Mouse (Mus musculus) hindbrain, embryonic 14.5 days (tissue): ENCODE data around the gene Lpar1. TPM values are rescaled to one million over a fixed set of nuclear protein-coding genes. Genes with fewer than 3 reads are reported as not detected.

Source experiments
- ATAC-seq: fragments of 200-750 bp; cut with Nextera tagmentation; 2 replicates; pipeline ENCODE4 v1.8.0; 2017; ENCODE audit warnings: moderate number of reproducible peaks, mild to moderate bottlenecking, moderate TSS enrichment, moderate library complexity; ENCODE audit not compliant: low FRiP score
- DNase-seq: peaks from one replicate; pipeline ENCODE4 v3.0.0-alpha.2; 2015; ENCODE audit warnings: low spot score
- H3K27ac ChIP-seq: fragments of 300-500 bp; sonication (generic); 2 replicates; pipeline ENCODE4 v1.5.1; 2014; ENCODE audit warnings: mild to moderate bottlenecking, moderate library complexity
- H3K27me3 ChIP-seq: fragments of 300-500 bp; sonication (generic); 2 replicates; pipeline ENCODE4 v1.6.1; 2014; ENCODE audit warnings: mild to moderate bottlenecking, low read length, mixed read lengths; ENCODE audit not compliant: control insufficient read depth, insufficient read depth
- H3K36me3 ChIP-seq: fragments of 300-500 bp; sonication (generic); replicated peaks from 2 replicates; pipeline ENCODE4 v1.6.1; 2014; ENCODE audit not compliant: control insufficient read depth, insufficient read depth
- H3K4me1 ChIP-seq: fragments of 300-500 bp; sonication (generic); replicated peaks from 2 replicates; pipeline ENCODE4 v1.6.1; 2014; ENCODE audit warnings: antibody characterized with exemption, low read length, mixed read lengths; ENCODE audit not compliant: control insufficient read depth, insufficient read depth
- H3K4me2 ChIP-seq: fragments of 300-500 bp; sonication (generic); replicated peaks from 2 replicates; pipeline ENCODE4 v1.6.1; 2014; ENCODE audit warnings: mild to moderate bottlenecking, moderate library complexity
- H3K4me3 ChIP-seq: fragments of 300-500 bp; sonication (generic); replicated peaks from 2 replicates; pipeline ENCODE4 v1.5.1; 2014; ENCODE audit warnings: mild to moderate bottlenecking, low read length
- H3K9ac ChIP-seq: fragments of 300-500 bp; sonication (generic); 2 replicates; pipeline ENCODE4 v1.6.1; 2014
- H3K9me3 ChIP-seq: fragments of 300-500 bp; sonication (generic); 2 replicates; pipeline ENCODE4 v1.6.1; 2016; ENCODE audit warnings: low read length; ENCODE audit not compliant: control insufficient read depth
- WGBS: fragments of 180-500 bp; shearing (Covaris S2); extraction: QIAGEN DNeasy Blood & Tissue Kit; methylation state at CpG from one replicate; pipeline ENCODE4 v1.1.7; 2014; 5-methylcytosine and 5-hydroxymethylcytosine counted together
- polyA plus RNA-seq: library from polyadenylated mRNA; unstranded; fragments of >200 nt; fragmentation: Nextera tagmentation; extraction: Ambion mirVana; gene quantifications from 2 replicates; pipeline ENCODE4 v1.2.1, GENCODE M21; 2014

Gene Lpar1
- polyA plus RNA-seq, 1 experiment from 2014 or later, result 17.5 TPM

DNA sequence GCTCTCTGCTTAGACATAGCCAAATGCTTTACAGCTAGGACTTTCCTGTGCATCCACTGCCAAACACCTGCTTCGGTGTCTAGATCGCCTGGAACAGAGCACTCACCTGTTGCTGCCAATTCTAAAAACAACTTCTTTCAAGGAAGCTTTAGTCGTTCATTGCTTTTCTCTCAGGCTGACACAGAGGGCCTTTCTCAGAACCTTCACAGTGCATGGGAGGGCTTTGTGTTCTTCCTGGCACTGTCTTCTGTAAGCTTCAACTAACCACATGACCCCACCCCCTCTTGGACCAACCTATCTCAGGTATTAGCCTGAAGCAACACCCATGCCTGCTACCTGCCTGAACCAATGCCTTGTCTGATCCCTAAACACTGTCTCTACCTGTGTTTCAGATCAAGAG lies 15.0 kb downstream of the Lpar1 start:
- DNase-seq, result no peak
- H3K4me2 ChIP-seq, result no peak overlapping the region
- H3K36me3 ChIP-seq, result no peaks in the 10 kb centered on the region
- no peaks in the 10 kb centered on the region for H3K9me3 ChIP-seq
- peaks cover 10% of the 10 kb centered on the region; the same call in 1 of the 2 replicates for H3K4me1 ChIP-seq
- H3K27ac ChIP-seq, result no peak overlapping the region
- whole genome bisulfite sequencing, result 92% methylated on average over 3 of the region's 3 CpGs
- no peak overlapping the region for H3K9ac ChIP-seq
- no peak overlapping the region for H3K4me3 ChIP-seq
- no peak for ATAC-seq
- H3K27me3 ChIP-seq, result no peaks in the 10 kb centered on the region

DNA sequence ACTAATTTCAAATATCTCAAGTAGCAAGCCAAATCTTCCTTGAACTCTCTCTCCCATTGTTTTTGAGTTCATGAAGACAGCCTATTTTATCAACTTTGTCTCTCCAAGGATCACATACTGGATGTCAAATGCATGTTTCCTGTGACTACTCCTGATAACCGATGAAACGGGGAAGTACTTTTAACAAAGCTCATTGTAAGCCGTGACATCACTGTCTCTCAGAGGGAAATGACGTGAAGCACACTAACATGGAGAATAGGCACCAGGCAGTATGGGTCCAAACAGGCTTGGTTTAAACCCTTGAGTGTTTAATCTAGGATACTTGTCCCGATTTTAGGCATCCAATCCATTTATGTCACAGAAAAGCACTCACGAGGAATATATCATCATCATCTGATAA lies 17.9 kb downstream of the Lpar1 start:
- Histone ChIP-seq H3K27me3 (no peaks in the 10 kb centered on the region), H3K36me3 (no peaks in the 10 kb centered on the region), H3K9me3 (no peaks in the 10 kb centered on the region), H3K27ac (no peak overlapping the region), H3K4me2 (no peak overlapping the region), H3K9ac (no peak overlapping the region), H3K4me3 (no peak overlapping the region), H3K4me1 (peaks cover 10% of the 10 kb centered on the region; the same call in 1 of the 2 replicates)
- DNase-seq (no peak), ATAC-seq (no peak)
- WGBS, result 96% methylated on average over 6 of the region's 6 CpGs

DNA sequence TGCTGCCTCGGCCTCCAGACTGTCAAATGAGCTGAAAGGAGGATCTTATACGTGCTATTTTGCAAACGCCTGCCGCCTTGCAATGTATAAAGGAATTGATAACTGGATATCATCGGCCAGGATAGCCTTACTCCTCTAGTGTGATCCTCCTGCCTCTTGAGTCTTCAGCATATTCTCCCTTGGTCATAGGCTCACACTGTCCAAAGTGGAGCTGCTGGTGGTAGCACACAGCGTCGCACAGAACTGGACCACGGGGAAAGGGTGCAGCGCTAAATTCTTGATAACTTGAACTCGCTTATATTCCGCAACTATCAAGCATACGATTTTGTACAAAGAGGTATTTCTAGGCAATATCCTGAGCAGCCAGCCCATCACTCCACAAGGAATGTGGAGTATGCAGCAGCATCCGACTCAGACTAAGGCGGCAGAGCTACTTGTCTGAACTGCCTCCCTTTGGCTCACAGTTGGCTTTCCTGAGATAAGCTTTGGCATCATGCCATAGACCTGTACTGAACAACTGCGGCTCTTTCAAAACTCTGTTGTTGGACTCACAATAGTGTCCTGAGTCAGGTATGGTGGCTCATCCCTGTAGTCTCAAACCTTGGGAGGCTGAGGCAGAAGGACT lies 18.9 kb downstream of the Lpar1 start:
- Histone ChIP-seq H3K27ac (no peak overlapping the region), H3K4me2 (no peak overlapping the region), H3K4me3 (no peak overlapping the region), H3K4me1 (peaks cover 10% of the 10 kb centered on the region; the same call in 1 of the 2 replicates), H3K36me3 (no peaks in the 10 kb centered on the region), H3K9ac (no peak overlapping the region), H3K27me3 (no peaks in the 10 kb centered on the region), H3K9me3 (no peaks in the 10 kb centered on the region)
- WGBS, result 83% methylated on average over 15 of the region's 15 CpGs
- no peak for ATAC-seq
- DNase-seq, result no peak

GRCm38 (mm10) chr4:58534141-58534571 lies 19.5 kb downstream of the Lpar1 start:
- H3K27me3 ChIP-seq, result no peaks in the 10 kb centered on the region
- no peak overlapping the region for H3K4me3 ChIP-seq
- ATAC-seq (no peak), DNase-seq (no peak)
- H3K9me3 ChIP-seq, result no peaks in the 10 kb centered on the region
- peaks cover 10% of the 10 kb centered on the region; the same call in 1 of the 2 replicates for H3K4me1 ChIP-seq
- peak overlapping the region; percentile 31 for H3K4me2 ChIP-seq
- H3K27ac ChIP-seq, result no peak overlapping the region
- H3K36me3 ChIP-seq, result no peaks in the 10 kb centered on the region
- WGBS, result 21% methylated on average over 13 of the region's 13 CpGs
- H3K9ac ChIP-seq, result no peak overlapping the region

DNA sequence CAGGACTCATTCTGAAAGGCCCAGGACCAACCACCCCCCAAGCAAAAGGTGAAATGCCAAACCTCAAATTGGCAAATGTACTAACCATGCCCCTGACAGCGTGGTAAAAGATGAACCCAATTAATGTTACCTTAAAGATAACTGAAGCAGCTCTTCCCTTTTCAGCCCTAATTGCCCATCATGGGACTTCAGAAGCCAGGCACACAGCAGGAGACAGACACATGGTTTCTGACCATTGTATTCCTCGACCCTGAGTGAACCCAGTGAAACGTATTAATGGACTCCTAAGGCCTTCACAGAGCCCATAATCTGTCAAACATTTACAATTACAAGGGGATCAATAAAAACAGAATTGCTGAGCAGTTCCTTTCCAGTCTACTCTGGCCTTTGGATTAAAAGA lies 20.2 kb downstream of the Lpar1 start:
- no peak overlapping the region for H3K9ac ChIP-seq
- no peak overlapping the region for H3K4me2 ChIP-seq
- H3K9me3 ChIP-seq, result no peaks in the 10 kb centered on the region
- no peak overlapping the region for H3K27ac ChIP-seq
- DNase-seq (no peak), ATAC-seq (no peak)
- no peaks in the 10 kb centered on the region for H3K36me3 ChIP-seq
- H3K27me3 ChIP-seq, result no peaks in the 10 kb centered on the region
- 24% methylated on average over 3 of the region's 3 CpGs for WGBS
- H3K4me1 ChIP-seq, result peaks cover 10% of the 10 kb centered on the region; the same call in 1 of the 2 replicates
- H3K4me3 ChIP-seq, result no peak overlapping the region

- H3K4me1 ChIP-seq, result peaks cover 10% of the 10 kb centered on the region; the same call in 1 of the 2 replicates
- ATAC-seq (no peak), DNase-seq (no peak)
- no peak overlapping the region for H3K4me2 ChIP-seq
- no peaks in the 10 kb centered on the region for H3K9me3 ChIP-seq
- no peaks in the 10 kb centered on the region for H3K27me3 ChIP-seq
- no peak overlapping the region for H3K27ac ChIP-seq
- H3K9ac ChIP-seq, result no peak overlapping the region
- H3K4me3 ChIP-seq, result no peak overlapping the region
- 81% methylated on average over 3 of the region's 3 CpGs for WGBS
- H3K36me3 ChIP-seq, result no peaks in the 10 kb centered on the region
Observed at GRCm38 (mm10) chr4:58532326-58532725, 21.4 kb downstream of the Lpar1 start.

- no peaks in the 10 kb centered on the region for H3K9me3 ChIP-seq
- H3K27ac ChIP-seq, result no peak overlapping the region
- no peak overlapping the region for H3K9ac ChIP-seq
- H3K4me2 ChIP-seq, result no peak overlapping the region
- ATAC-seq, result no peak
- peaks cover 10% of the 10 kb centered on the region; the same call in 1 of the 2 replicates for H3K4me1 ChIP-seq
- H3K36me3 ChIP-seq, result no peaks in the 10 kb centered on the region
- WGBS, result 95% methylated on average over 5 of the region's 5 CpGs
- no peak overlapping the region for H3K4me3 ChIP-seq
- no peaks in the 10 kb centered on the region for H3K27me3 ChIP-seq
- no peak for DNase-seq
Observed at GRCm38 (mm10) chr4:58530706-58531105, 23.0 kb downstream of the Lpar1 start.

GRCm38 (mm10) chr4:58530279-58530678 lies 23.4 kb downstream of the Lpar1 start:
- no peaks in the 10 kb centered on the region for H3K36me3 ChIP-seq
- no peak overlapping the region for H3K4me2 ChIP-seq
- H3K27ac ChIP-seq, result no peak overlapping the region
- no peaks in the 10 kb centered on the region for H3K9me3 ChIP-seq
- H3K4me1 ChIP-seq, result peaks cover 10% of the 10 kb centered on the region; the same call in 1 of the 2 replicates
- DNase-seq, result no peak
- H3K27me3 ChIP-seq, result no peaks in the 10 kb centered on the region
- no peak for ATAC-seq
- H3K9ac ChIP-seq, result no peak overlapping the region
- WGBS, result 47% methylated on average over 3 of the region's 3 CpGs
- H3K4me3 ChIP-seq, result no peak overlapping the region

DNA sequence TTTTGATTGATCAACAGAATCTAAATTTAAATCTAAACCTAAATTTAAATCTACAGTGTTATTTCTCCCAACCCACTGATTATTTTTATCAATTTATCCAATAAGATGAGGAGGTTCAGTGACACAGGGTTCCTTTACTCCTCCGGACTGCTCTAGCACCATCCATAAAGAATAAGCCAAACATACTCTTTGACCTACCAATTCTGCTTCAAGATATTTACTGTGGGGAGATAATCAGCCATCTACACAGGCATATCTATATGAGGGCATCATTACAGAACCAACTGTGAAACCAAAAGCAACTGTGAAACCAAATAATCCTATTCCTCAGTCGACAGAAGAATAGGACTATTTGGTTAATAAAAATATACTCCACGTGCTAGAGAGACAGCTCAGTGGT lies 25.8 kb downstream of the Lpar1 start:
- DNase-seq, result no peak
- no peak overlapping the region for H3K9ac ChIP-seq
- no peaks in the 10 kb centered on the region for H3K4me1 ChIP-seq
- no peak for ATAC-seq
- no peak overlapping the region for H3K4me3 ChIP-seq
- H3K4me2 ChIP-seq, result no peak overlapping the region
- H3K9me3 ChIP-seq, result no peaks in the 10 kb centered on the region
- H3K27ac ChIP-seq, result no peak overlapping the region
- H3K36me3 ChIP-seq, result no peaks in the 10 kb centered on the region
- WGBS, result 95% methylated on average over 3 of the region's 3 CpGs
- no peaks in the 10 kb centered on the region for H3K27me3 ChIP-seq

DNA sequence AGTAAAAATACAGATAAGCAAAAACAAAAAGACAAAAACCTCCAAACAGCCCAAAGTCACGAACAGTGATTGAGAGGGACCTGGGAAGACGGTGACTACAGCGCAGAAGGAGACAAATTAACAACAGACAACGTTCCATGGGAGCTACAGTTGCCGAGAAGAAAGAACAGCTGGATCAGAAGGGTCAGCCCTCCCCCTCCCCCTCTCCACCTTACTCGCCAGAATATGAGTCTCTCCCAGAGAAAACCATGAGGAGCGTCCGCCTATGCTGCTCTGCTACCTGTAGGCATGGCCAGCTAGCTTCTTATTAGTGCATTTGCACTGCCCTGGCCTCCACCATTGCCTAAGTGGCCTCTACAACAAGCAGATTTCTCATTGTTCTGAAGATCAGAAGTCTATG lies 32.6 kb downstream of the Lpar1 start:
- ATAC-seq (no peak), DNase-seq (no peak)
- 78% methylated on average over 8 of the region's 8 CpGs for WGBS
- H3K4me1 ChIP-seq, result 0 out of 2 replicates have a peak, but pooled peaks cover 3% of the 10 kb centered on the region
- H3K9me3 ChIP-seq, result no peaks in the 10 kb centered on the region
- H3K36me3 ChIP-seq, result no peaks in the 10 kb centered on the region
- no peaks in the 10 kb centered on the region for H3K27me3 ChIP-seq
- no peak overlapping the region for H3K9ac ChIP-seq
- H3K27ac ChIP-seq, result no peak overlapping the region
- no peak overlapping the region for H3K4me2 ChIP-seq
- no peak overlapping the region for H3K4me3 ChIP-seq
